Mouse (Mus musculus): ENCODE measurements around the gene Timm29. TPM values are rescaled to one million over a fixed set of nuclear protein-coding genes. Genes with fewer than 3 reads are reported as not detected.

The Timm29 gene
- polyA plus RNA-seq, 1 experiment, result 50.4 TPM

DNA sequence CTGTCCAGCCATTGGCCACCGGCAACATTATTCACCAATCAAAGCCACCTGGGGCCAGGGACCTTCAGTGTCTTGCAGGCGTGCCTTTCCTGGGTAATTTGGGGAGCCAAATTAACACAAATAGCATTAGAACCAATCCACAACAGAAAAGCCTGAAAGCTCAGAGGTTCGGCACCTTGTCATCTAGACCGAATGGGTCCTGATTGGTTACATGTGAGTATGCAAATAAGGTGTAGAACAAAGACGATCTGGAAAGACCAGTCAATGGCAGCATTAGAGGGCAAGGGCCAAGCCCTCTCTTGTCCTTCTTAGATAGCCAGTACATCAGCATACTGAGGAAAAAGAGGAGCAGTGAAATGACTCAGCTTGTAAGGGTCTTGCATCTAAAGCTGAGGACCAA lies 13.3 kb downstream of the Timm29 start:
- H3K4me3 ChIP-seq (ENCODE audit: insufficient read depth, low read length), result no peak overlapping the region
- TF ChIP-seq CTCF (IDR thresholded peaks at IDR 0.05; ENCODE audit: extremely low read depth, insufficient read depth, low read length) (no peak), POLR2A (IDR thresholded peaks at IDR 0.05; ENCODE audit: extremely low read depth, insufficient read depth, low read length) (no peak)
- no peak overlapping the region for H3K27ac ChIP-seq (ENCODE audit: insufficient read depth, low read length)
- H3K4me1 ChIP-seq (ENCODE audit: control insufficient read depth, insufficient read depth, low read length), result no peaks in the 10 kb centered on the region

DNA sequence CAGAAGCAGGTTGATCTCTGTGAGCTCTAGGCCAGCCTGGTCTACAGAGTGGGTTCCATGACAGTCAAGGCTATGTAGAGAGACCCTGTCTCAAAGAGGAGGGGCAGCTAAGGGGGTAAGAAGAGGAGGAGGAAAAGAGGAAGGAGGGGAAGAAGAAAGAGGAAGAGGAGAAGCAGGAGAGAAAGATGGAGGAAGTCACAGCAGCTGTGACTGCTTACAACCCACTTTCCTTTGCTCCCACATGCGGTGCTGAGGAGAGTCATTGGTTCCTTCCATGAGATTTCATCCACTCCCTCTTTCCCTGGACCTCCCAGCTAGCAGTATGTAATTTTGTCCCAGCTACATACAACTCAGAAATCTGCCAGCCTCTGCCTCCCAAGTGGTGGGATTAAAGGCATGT lies 14.1 kb downstream of the Timm29 start:
- H3K4me3 ChIP-seq (ENCODE audit: insufficient read depth, low read length), result no peak overlapping the region
- TF ChIP-seq POLR2A (IDR thresholded peaks at IDR 0.05; ENCODE audit: extremely low read depth, insufficient read depth, low read length) (no peak), CTCF (IDR thresholded peaks at IDR 0.05; ENCODE audit: extremely low read depth, insufficient read depth, low read length) (no peak)
- no peak overlapping the region for H3K27ac ChIP-seq (ENCODE audit: insufficient read depth, low read length)
- H3K4me1 ChIP-seq (ENCODE audit: control insufficient read depth, insufficient read depth, low read length), result no peaks in the 10 kb centered on the region

DNA sequence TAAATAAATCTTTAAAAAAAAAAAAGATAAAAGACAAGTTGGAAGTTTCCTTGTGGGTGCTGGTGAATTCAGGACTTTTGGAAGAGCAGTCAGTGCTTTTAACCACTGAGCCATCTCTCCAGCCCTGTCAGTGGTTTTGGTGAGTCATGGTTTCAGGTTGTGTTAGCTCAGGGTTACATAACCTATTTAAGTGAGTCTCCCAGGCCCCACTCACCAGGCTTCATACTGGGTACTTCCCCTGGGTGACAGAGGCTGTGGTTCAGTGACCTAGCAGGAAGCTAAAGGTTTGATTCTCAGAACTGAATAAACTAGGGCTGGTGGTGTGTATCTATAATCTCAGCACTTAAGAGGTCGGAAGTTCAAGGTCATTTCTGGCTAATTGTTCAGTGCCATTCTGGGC lies 17.3 kb downstream of the Timm29 start:
- no peak overlapping the region for H3K4me3 ChIP-seq (ENCODE audit: insufficient read depth, low read length)
- H3K27ac ChIP-seq (ENCODE audit: insufficient read depth, low read length), result no peak overlapping the region
- no peak for TF ChIP-seq POLR2A (IDR thresholded peaks at IDR 0.05; ENCODE audit: extremely low read depth, insufficient read depth, low read length)
- TF ChIP-seq CTCF (IDR thresholded peaks at IDR 0.05; ENCODE audit: extremely low read depth, insufficient read depth, low read length), result no peak
- H3K4me1 ChIP-seq (ENCODE audit: control insufficient read depth, insufficient read depth, low read length), result no peaks in the 10 kb centered on the region

DNA sequence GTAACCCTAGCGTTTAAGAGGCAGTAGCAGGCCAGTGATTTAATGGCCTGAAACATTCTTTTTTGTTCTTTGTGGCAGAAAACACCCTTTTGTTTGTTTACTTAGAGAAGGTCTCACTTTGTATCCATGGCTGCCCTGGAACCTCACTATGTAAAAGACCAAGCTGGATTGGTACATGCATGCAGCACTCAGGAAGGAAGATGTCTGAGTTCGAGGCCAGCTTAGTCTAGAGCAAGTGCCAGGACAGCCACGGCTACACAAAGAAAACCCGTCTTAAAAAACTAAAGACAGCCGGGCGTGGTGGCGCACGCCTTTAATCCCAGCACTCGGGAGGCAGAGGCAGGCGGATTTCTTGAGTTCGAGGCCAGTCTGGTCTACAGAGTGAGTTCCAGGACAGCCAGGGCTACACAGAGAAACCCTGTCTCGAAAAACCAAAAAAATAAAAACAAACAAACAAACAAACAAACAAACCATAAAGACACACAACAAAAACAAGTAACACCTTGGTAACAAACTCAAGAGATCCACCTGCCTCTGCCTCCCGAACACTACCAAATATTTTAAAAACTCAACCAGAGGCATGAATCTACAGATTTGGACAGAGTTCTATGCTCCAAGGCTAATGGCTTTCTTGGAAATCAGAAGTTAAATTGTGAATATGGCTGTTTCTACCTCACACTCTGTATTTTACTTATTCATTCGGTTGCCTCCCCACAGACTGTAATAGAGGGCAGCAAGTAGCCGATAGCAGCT lies 22.5 kb downstream of the Timm29 start:
- Histone ChIP-seq H3K4me1 (ENCODE audit: control insufficient read depth, insufficient read depth, low read length) (0 out of 2 replicates have a peak, but pooled peaks cover 2% of the 10 kb centered on the region), H3K4me3 (ENCODE audit: insufficient read depth, low read length) (peak overlapping the region; percentile 50), H3K27ac (ENCODE audit: insufficient read depth, low read length) (peak overlapping the region; percentile 81)
- TF ChIP-seq POLR2A (IDR thresholded peaks at IDR 0.05; ENCODE audit: extremely low read depth, insufficient read depth, low read length), result no peak
- TF ChIP-seq CTCF (IDR thresholded peaks at IDR 0.05; ENCODE audit: extremely low read depth, insufficient read depth, low read length), result no peak

DNA sequence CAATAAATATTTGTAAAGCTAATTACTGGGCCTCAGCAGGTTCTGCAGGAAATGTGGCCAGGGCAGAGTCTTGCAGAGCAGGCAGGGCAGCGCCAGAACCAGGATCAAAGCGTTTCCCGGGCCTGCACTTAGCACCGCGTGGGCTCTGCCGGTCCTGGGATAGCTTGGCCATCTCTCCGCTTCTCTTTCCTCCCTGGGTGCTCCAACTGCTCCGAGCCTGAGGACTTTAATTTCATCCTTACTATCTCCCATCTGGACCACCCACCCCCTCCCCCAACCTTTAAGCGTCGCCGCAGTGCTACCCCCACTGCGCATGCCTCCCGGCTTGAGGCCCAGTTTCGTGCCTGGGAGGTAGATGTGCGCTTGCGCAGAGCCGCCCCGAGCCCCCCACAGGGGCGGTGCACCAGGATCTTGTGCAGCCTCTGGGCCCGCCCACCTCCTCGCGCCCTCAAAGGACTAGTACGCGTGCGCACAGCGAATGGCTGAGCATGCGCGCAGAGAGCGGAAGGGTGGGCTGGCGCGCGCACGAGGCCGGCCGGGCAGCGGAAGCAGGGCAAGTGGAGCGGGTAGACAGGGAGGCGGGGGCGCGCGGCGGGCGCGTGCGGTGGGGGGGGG lies 23.2 kb downstream of the Timm29 start, which contains the start of gene Smarca4:
Smarca4 (plus strand) TSS at position 553 of the 615 bp plus-strand sequence.
- H3K27ac ChIP-seq (ENCODE audit: insufficient read depth, low read length), result peak within 1 kb of the TSS; percentile 94
- TF ChIP-seq CTCF (IDR thresholded peaks at IDR 0.05; ENCODE audit: extremely low read depth, insufficient read depth, low read length) (no peak), POLR2A (IDR thresholded peaks at IDR 0.05; ENCODE audit: extremely low read depth, insufficient read depth, low read length) (peak; percentile 89)
- peak within 1 kb of the TSS; percentile 50 for H3K4me3 ChIP-seq (ENCODE audit: insufficient read depth, low read length)

DNA sequence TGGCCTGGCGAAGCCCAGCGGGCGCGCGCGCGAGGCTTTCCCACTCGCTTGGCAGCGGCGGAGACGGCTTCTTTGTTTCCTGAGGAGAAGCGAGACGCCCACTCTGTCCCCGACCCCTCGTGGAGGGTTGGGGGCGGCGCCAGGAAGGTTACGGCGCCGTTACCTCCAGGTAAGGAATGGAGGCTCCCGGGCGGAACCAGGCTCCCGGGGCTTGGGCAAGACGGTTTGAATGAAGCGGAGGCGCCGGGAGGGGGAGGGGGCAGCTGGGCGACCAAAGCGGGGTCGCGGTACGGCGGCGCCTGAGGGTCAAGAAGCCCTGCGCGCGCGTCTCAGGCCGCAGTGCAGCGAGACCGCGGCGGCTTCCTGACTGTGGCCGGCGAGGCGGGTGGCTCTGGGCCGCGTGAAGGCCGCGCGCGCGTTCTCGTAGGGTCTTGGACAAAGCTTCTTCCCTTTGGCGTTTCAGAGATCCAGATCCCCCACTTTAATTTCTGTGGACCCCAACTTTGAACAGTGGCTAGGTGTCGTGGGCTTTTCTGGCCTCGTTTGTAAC lies 23.8 kb downstream of the Timm29 start:
- TF ChIP-seq POLR2A (IDR thresholded peaks at IDR 0.05; ENCODE audit: extremely low read depth, insufficient read depth, low read length), result peak; percentile 41; the same call in 1 of the 2 replicates
- TF ChIP-seq CTCF (IDR thresholded peaks at IDR 0.05; ENCODE audit: extremely low read depth, insufficient read depth, low read length), result no peak
- Histone ChIP-seq H3K27ac (ENCODE audit: insufficient read depth, low read length) (peak overlapping the region; percentile 94), H3K4me1 (ENCODE audit: control insufficient read depth, insufficient read depth, low read length) (0 out of 2 replicates have a peak, but pooled peaks cover 2% of the 10 kb centered on the region), H3K4me3 (ENCODE audit: insufficient read depth, low read length) (peak overlapping the region; percentile 50)

More for the DNA sequence above, 23.2 kb downstream of the Timm29 start, which contains the start of gene Smarca4:
- 0 out of 2 replicates have a peak, but pooled peaks cover 2% of the 10 kb centered on the region for H3K4me1 ChIP-seq (ENCODE audit: control insufficient read depth, insufficient read depth, low read length)

DNA sequence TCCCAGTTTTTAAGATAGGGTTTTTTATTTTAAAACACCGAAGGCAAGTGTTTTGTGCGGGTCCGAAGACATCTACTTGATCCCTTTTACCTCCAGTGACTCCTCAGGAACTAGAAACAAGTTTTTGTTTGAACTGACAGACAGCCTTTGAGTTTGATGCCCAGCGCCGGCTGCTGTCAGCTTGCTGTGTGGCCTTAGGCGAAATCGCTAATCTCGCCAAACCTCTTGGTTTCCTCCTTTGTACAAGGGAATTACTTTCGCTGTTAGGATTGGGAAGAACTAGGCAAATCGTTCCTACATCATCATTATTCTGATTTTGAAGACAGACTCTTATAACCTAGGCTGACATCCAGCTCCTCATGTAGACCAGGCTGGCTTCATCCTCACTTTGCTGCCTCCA lies 24.5 kb downstream of the Timm29 start:
- Histone ChIP-seq H3K4me3 (ENCODE audit: insufficient read depth, low read length) (peak overlapping the region; percentile 50), H3K4me1 (ENCODE audit: control insufficient read depth, insufficient read depth, low read length) (0 out of 2 replicates have a peak, but pooled peaks cover 2% of the 10 kb centered on the region), H3K27ac (ENCODE audit: insufficient read depth, low read length) (no peak overlapping the region)
- TF ChIP-seq POLR2A (IDR thresholded peaks at IDR 0.05; ENCODE audit: extremely low read depth, insufficient read depth, low read length) (no peak), CTCF (IDR thresholded peaks at IDR 0.05; ENCODE audit: extremely low read depth, insufficient read depth, low read length) (no peak)

DNA sequence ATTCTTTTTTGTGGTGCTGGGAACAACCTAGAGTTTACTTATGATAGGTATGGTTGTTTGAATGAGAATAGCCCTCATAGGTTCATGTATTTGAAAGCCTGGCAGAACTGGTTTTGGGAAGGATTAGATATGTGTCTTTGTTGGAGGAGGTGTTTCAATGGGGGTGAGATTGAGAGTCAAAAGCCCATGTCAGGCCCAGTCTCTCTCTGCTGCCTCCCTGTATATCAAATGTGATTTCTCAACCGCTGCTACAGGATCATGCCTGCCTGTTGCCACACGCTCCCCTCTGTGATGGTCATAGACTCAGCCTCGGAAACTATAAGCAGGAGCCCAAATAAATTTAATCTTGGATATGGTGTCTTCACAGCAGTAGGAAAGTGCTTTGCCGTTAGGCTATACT lies 27.7 kb downstream of the Timm29 start:
- Histone ChIP-seq H3K27ac (ENCODE audit: insufficient read depth, low read length) (no peak overlapping the region), H3K4me1 (ENCODE audit: control insufficient read depth, insufficient read depth, low read length) (peaks cover 7% of the 10 kb centered on the region), H3K4me3 (ENCODE audit: insufficient read depth, low read length) (no peak overlapping the region)
- TF ChIP-seq POLR2A (IDR thresholded peaks at IDR 0.05; ENCODE audit: extremely low read depth, insufficient read depth, low read length) (no peak), CTCF (IDR thresholded peaks at IDR 0.05; ENCODE audit: extremely low read depth, insufficient read depth, low read length) (no peak)

DNA sequence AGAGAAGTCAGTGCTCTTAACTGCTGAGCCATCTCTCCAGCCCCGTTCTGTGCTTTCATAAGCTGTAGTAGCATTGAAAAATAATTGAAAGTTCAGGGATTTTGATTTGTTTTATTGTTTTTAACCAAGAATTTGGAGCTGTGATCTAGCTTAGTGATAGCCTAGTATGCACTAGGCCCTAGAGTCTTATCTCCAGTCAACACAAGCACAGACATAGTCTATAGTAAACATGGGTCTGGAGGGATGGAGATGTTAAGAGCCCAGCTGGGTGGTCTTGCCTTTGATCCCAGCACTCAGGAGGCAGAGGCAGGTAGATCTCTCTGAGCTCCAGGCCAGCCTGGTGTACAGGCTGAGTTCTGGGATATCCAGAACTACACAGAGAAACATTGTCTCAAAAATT lies 30.2 kb downstream of the Timm29 start:
- TF ChIP-seq CTCF (IDR thresholded peaks at IDR 0.05; ENCODE audit: extremely low read depth, insufficient read depth, low read length) (no peak), POLR2A (IDR thresholded peaks at IDR 0.05; ENCODE audit: extremely low read depth, insufficient read depth, low read length) (no peak)
- Histone ChIP-seq H3K4me1 (ENCODE audit: control insufficient read depth, insufficient read depth, low read length) (peaks cover 8% of the 10 kb centered on the region), H3K4me3 (ENCODE audit: insufficient read depth, low read length) (no peak overlapping the region), H3K27ac (ENCODE audit: insufficient read depth, low read length) (no peak overlapping the region)
